8 mouse cellular contexts compared by ENCODE assay signal in genomic region chr7:140048361-140049114, GRCm38 (mm10). TPM values are rescaled to one million over a fixed set of nuclear protein-coding genes. Genes with fewer than 3 reads are reported as not detected.
DNase-seq lines count a peak whose midpoint lies in the region; ATAC-seq and TF ChIP-seq lines count a peak whose summit lies in the region.

TSS of gene Msx3 (minus strand) at chr7:140049089.

- intact Hi-C loops in heart, postnatal 10 days (cut with DNase I), result no loop called here

- H3K27me3 ChIP-seq in heart, embryonic 10.5 days (ENCODE audit: insufficient read depth, poor library complexity, severe bottlenecking), result peaks cover 100% of the 10 kb centered on the region
- peaks cover 22% of the 10 kb centered on the region for H3K27me3 ChIP-seq in ES-Bruce4 (ENCODE audit: control insufficient read depth, insufficient read depth, low read length, poor library complexity, severe bottlenecking)
- peaks cover 71% of the 10 kb centered on the region for H3K27me3 ChIP-seq in forebrain, postnatal 0 days (ENCODE audit: insufficient read depth, low read length)
- H3K27me3 ChIP-seq in midbrain, embryonic 10.5 days (ENCODE audit: low read depth, poor library complexity, severe bottlenecking), result peaks cover 100% of the 10 kb centered on the region

- 1% methylated on average over 56 of the region's 56 CpGs for WGBS in heart, embryonic 10.5 days
- WGBS in forebrain, postnatal 0 days, result under 1% methylated on average over 56 of the region's 56 CpGs
- under 1% methylated on average over 56 of the region's 56 CpGs for WGBS in midbrain, embryonic 10.5 days

- no peaks in the 10 kb centered on the region for H3K36me3 ChIP-seq in heart, embryonic 10.5 days
- no peaks in the 10 kb centered on the region for H3K36me3 ChIP-seq in ES-Bruce4 (ENCODE audit: control insufficient read depth, insufficient read depth, low read length, poor library complexity, severe bottlenecking)
- H3K36me3 ChIP-seq in forebrain, postnatal 0 days (ENCODE audit: insufficient read depth), result no peaks in the 10 kb centered on the region
- H3K36me3 ChIP-seq in midbrain, embryonic 10.5 days, result no peaks in the 10 kb centered on the region

- TF ChIP-seq CTCF in ES-Bruce4 (IDR thresholded peaks at IDR 0.05; ENCODE audit: low read depth, low read length), result no peak
- no peak for TF ChIP-seq CTCF in forebrain, postnatal 0 days (IDR thresholded peaks at IDR 0.05; ENCODE audit: low read depth)

- peak within 1 kb of the TSS; percentile 56 for H3K4me3 ChIP-seq in heart, embryonic 10.5 days
- H3K4me3 ChIP-seq in ES-Bruce4 (ENCODE audit: low read depth, low read length), result peak within 1 kb of the TSS; percentile 39
- H3K4me3 ChIP-seq in forebrain, postnatal 0 days (ENCODE audit: low read depth, low read length), result peak within 1 kb of the TSS; percentile 32
- H3K4me3 ChIP-seq in midbrain, embryonic 10.5 days, result peak within 1 kb of the TSS; percentile 51

- peaks cover 24% of the 10 kb centered on the region for H3K4me1 ChIP-seq in heart, embryonic 10.5 days
- H3K4me1 ChIP-seq in ES-Bruce4 (ENCODE audit: control insufficient read depth, insufficient read depth, low read length), result no peaks in the 10 kb centered on the region
- 0 out of 2 replicates have a peak, but pooled peaks cover 9% of the 10 kb centered on the region for H3K4me1 ChIP-seq in forebrain, postnatal 0 days (ENCODE audit: insufficient read depth)
- peaks cover 31% of the 10 kb centered on the region for H3K4me1 ChIP-seq in midbrain, embryonic 10.5 days

- no peak for TF ChIP-seq POLR2A in ES-Bruce4 (IDR thresholded peaks at IDR 0.05; ENCODE audit: insufficient read depth, low read length)

- H3K9me3 ChIP-seq in heart, embryonic 10.5 days, result no peaks in the 10 kb centered on the region
- no peaks in the 10 kb centered on the region for H3K9me3 ChIP-seq in ES-Bruce4 (replicated peaks; ENCODE audit: control insufficient read depth, insufficient read depth, low read length, poor library complexity, severe bottlenecking)
- H3K9me3 ChIP-seq in forebrain, postnatal 0 days (ENCODE audit: low read length), result no peaks in the 10 kb centered on the region
- H3K9me3 ChIP-seq in midbrain, embryonic 10.5 days (replicated peaks), result no peaks in the 10 kb centered on the region

- peak within 1 kb of the TSS; percentile 54 for H3K4me2 ChIP-seq in forebrain, postnatal 0 days (ENCODE audit: low read depth)

- peak; percentile 27 for ATAC-seq in forebrain, postnatal 0 days

- DNase-seq in heart, embryonic 10.5 days (ENCODE audit: low spot score), result no peak
- no peak for DNase-seq in heart, postnatal 10 days
- DNase-seq in forebrain, postnatal 0 days, result no peak
- DNase-seq in midbrain, embryonic 10.5 days (ENCODE audit: low spot score), result no peak
- DNase-seq in layer of hippocampus, adult 9-10 months (ENCODE audit: low spot score), result no peak
- DNase-seq in adrenal gland, postnatal 25 days, result no peak
- no peak for DNase-seq in frontal cortex, adult 2 months (ENCODE audit: extremely low spot score in 1 of 2, low spot score in 1 of 2)

- peak within 1 kb of the TSS; percentile 15 for H3K9ac ChIP-seq in ES-Bruce4 (ENCODE audit: low read depth, poor library complexity, severe bottlenecking)
- H3K9ac ChIP-seq in forebrain, postnatal 0 days, result peak within 1 kb of the TSS; percentile 28; the same call in 1 of the 2 replicates

- TF ChIP-seq EP300 in ES-Bruce4 (IDR thresholded peaks at IDR 0.05; ENCODE audit: insufficient read depth, low read depth, low read length), result no peak

- H3K27ac ChIP-seq in heart, embryonic 10.5 days, result no peak within 1 kb of the TSS
- H3K27ac ChIP-seq in ES-Bruce4 (ENCODE audit: insufficient read depth, low read length), result no peak within 1 kb of the TSS
- H3K27ac ChIP-seq in forebrain, postnatal 0 days (ENCODE audit: low read depth, low read length), result no peak within 1 kb of the TSS
- 0 out of 2 replicates have a peak within 1 kb of the TSS, but pooled peaks have one; percentile 38 for H3K27ac ChIP-seq in midbrain, embryonic 10.5 days (replicated peaks)

RNA-seq across cellular contexts. Expression of gene Msx3, which starts in this region (rescaled TPM):
- not detected in 2 replicates for polyA plus RNA-seq in heart, embryonic 10.5 days (2016; fragmentation: Nextera tagmentation; extraction: Ambion mirVana)
- not detected for total RNA-seq in heart, postnatal 10 days (2021)
- not detected in 2 replicates for polyA plus RNA-seq in ES-Bruce4 (2011; ENCODE audit: insufficient read depth, insufficient read length, low read depth, missing spikeins)
- total RNA-seq in forebrain, postnatal 0 days (2014; rRNA removed), result 0.48 and 1.2 TPM in 2 replicates
- polyA plus RNA-seq in forebrain, postnatal 0 days (2015; fragmentation: Nextera tagmentation; extraction: Ambion mirVana), result 0.53 and 1.5 TPM in 2 replicates
- 5.1 and 16.6 TPM in 2 replicates for polyA plus RNA-seq in midbrain, embryonic 10.5 days (2016; fragmentation: Nextera tagmentation; extraction: Ambion mirVana)
- total RNA-seq in adrenal gland, postnatal 25 days (2021), result not detected in 2 replicates
- 0.17 and 0.28 TPM in 2 replicates for polyA plus RNA-seq in frontal cortex, adult 2 months (2012; rRNA removed)
